Mouse (Mus musculus): ENCODE results near the gene Rhox1. TPM values are rescaled to one million over a fixed set of nuclear protein-coding genes. Genes with fewer than 3 reads are reported as not detected.

Gene Rhox1
- polyA plus RNA-seq (2014; fragmentation: Illumina TruSeq; extraction: RNeasy Lipid Tissue Mini Kit (QIAGEN cat#74804)), result not detected

DNA sequence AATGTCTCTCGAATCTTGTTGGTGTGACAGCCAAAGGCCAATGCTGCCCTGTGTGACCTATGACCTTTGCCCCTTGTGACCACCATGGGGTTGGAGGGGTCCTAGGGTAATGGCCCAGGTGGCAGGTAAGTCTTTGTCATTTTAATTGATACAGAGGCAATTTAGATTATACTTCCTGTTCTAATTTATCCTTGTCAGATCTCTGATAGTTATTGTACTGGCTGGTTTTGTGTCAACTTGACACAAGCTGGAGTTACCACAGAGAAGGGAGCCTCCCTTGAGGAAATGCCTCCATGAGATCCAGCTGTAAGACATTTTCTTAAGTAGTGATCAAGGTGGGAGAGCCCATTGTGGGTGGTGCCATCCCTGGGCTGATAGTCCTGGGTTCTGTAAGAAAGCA is at the start of gene Rhox1:
Gene Rhox1, minus strand, starts transcription at position 101 of the 400 bp plus-strand sequence.

DNA sequence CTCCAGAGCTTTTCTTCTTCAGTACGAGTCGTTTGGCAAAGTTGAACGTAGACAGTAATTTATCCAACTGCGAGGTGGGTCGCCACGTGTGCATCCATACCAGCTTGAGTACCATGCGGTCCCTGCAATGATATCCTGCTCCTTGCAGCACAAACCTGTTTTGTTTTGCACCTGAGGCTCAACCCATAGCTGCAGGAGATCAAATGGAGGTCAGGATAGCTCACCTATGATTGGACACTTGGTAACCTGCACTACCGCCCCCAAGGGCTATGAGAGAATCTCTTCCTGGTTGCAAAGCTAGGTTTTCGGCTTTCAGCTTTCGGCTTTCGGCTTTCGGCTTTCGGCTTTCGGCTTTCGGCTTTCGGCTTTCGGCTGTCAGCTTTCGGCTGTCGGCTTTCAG is 43.0 kb upstream of the Rhox1 start, which contains the start of gene Rhox4a:
Gene Rhox4a, plus strand, starts transcription at position 301 of the 400 bp plus-strand sequence.

DNA sequence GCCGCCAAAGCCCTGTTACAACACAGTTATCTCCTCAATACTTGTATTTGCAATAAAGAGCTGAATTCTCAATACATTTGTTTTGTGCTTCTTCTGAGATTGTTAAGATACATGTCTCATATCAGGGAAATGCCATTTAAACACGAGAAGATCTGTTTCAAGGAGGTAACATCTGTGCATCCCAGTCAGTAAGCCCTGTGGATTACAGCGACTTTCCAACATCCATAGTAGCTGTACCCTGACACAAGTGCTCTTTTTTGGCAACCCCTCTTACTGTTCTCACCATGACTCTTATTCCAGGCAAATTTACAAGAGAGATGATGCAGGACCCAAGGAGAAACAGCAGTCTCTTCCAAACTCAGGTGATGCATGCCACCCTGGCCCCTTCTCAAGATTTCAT is 27.6 kb upstream of the Rhox1 start, which contains the start of gene Rhox3a:
Gene Rhox3a, plus strand, starts transcription at position 301 of the 400 bp plus-strand sequence.

GRCm38 (mm10) chrX:37244676-37245075 is 22.6 kb upstream of the Rhox1 start, which contains the start of gene Rhox2a:
Gene Rhox2a, plus strand, starts transcription at chrX:37244976.

DNA sequence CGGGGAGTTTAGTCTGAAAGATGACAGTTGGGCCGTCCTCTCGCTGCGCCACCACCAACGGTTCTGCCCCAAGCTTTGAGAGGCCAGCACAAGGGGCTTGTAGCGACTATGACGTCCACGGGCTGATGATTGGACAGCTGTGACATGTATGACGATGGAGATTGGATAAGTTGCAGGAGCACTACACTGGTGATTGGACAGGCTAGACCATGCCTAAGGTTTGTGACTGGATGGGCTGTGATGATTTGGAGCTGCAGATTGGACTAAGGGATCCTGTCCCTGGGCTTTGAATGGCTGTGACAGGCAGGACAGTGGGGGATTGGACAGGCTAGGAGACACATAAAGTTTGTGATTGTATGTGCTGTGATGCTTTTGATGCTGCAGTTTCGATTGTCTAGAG is 11.1 kb downstream of the Rhox1 start, which contains the start of gene Gm9:
Gene Gm9, minus strand, starts transcription at position 101 of the 400 bp plus-strand sequence.

GRCm38 (mm10) chrX:37191105-37191743 is 30.8 kb downstream of the Rhox1 start, which contains the start of the genes Ndufa1 and Rnf113a1:
Gene Ndufa1, minus strand, starts transcription at chrX:37191163.
Gene Rnf113a1, plus strand, starts transcription at chrX:37191245.

GRCm38 (mm10) chrX:37168742-37169141 is 53.3 kb downstream of the Rhox1 start, which contains the start of gene Akap14:
Gene Akap14, minus strand, starts transcription at chrX:37168842.

Other genes with a start within 250 kb of the Rhox1 start
- 34.2 TPM for gene Sept6, start 230.5 kb downstream of the Rhox1 start, polyA plus RNA-seq (2014; fragmentation: Illumina TruSeq; extraction: RNeasy Lipid Tissue Mini Kit (QIAGEN cat#74804))
- gene Sowahd, start 173.4 kb downstream of the Rhox1 start, polyA plus RNA-seq (2014; fragmentation: Illumina TruSeq; extraction: RNeasy Lipid Tissue Mini Kit (QIAGEN cat#74804)), result not detected
- gene Rpl39, start 136.9 kb downstream of the Rhox1 start, polyA plus RNA-seq (2014; fragmentation: Illumina TruSeq; extraction: RNeasy Lipid Tissue Mini Kit (QIAGEN cat#74804)), result 1,809 TPM
- 100 TPM for gene Upf3b, start 111.9 kb downstream of the Rhox1 start, polyA plus RNA-seq (2014; fragmentation: Illumina TruSeq; extraction: RNeasy Lipid Tissue Mini Kit (QIAGEN cat#74804))
- gene Nkap, start 95.5 kb downstream of the Rhox1 start, polyA plus RNA-seq (2014; fragmentation: Illumina TruSeq; extraction: RNeasy Lipid Tissue Mini Kit (QIAGEN cat#74804)), result 140 TPM
- gene Akap14, start 53.4 kb downstream of the Rhox1 start, polyA plus RNA-seq (2014; fragmentation: Illumina TruSeq; extraction: RNeasy Lipid Tissue Mini Kit (QIAGEN cat#74804)), result 1.6 TPM
- 149 TPM for gene Ndufa1, start 31.1 kb downstream of the Rhox1 start, polyA plus RNA-seq (2014; fragmentation: Illumina TruSeq; extraction: RNeasy Lipid Tissue Mini Kit (QIAGEN cat#74804))
- gene Rnf113a1, start 31.0 kb downstream of the Rhox1 start, polyA plus RNA-seq (2014; fragmentation: Illumina TruSeq; extraction: RNeasy Lipid Tissue Mini Kit (QIAGEN cat#74804)), result 0.40 TPM
- not detected for gene Gm9, start 11.2 kb downstream of the Rhox1 start, polyA plus RNA-seq (2014; fragmentation: Illumina TruSeq; extraction: RNeasy Lipid Tissue Mini Kit (QIAGEN cat#74804))
- gene Rhox2a, start 22.7 kb upstream of the Rhox1 start, polyA plus RNA-seq (2014; fragmentation: Illumina TruSeq; extraction: RNeasy Lipid Tissue Mini Kit (QIAGEN cat#74804)), result not detected
- not detected for gene Rhox3a, start 27.7 kb upstream of the Rhox1 start, polyA plus RNA-seq (2014; fragmentation: Illumina TruSeq; extraction: RNeasy Lipid Tissue Mini Kit (QIAGEN cat#74804))
- not detected for gene Rhox4a, start 43.1 kb upstream of the Rhox1 start, polyA plus RNA-seq (2014; fragmentation: Illumina TruSeq; extraction: RNeasy Lipid Tissue Mini Kit (QIAGEN cat#74804))
- not detected for gene Rhox3a2, start 157.8 kb upstream of the Rhox1 start, polyA plus RNA-seq (2014; fragmentation: Illumina TruSeq; extraction: RNeasy Lipid Tissue Mini Kit (QIAGEN cat#74804))
- not detected for gene Rhox4a2, start 168.6 kb upstream of the Rhox1 start, polyA plus RNA-seq (2014; fragmentation: Illumina TruSeq; extraction: RNeasy Lipid Tissue Mini Kit (QIAGEN cat#74804))
- not detected for gene Rhox2b, start 189.8 kb upstream of the Rhox1 start, polyA plus RNA-seq (2014; fragmentation: Illumina TruSeq; extraction: RNeasy Lipid Tissue Mini Kit (QIAGEN cat#74804))
- gene Rhox4b, start 210.2 kb upstream of the Rhox1 start, polyA plus RNA-seq (2014; fragmentation: Illumina TruSeq; extraction: RNeasy Lipid Tissue Mini Kit (QIAGEN cat#74804)), result not detected
- not detected for gene Rhox2c, start 231.4 kb upstream of the Rhox1 start, polyA plus RNA-seq (2014; fragmentation: Illumina TruSeq; extraction: RNeasy Lipid Tissue Mini Kit (QIAGEN cat#74804))
- gene Rhox3c, start 236.3 kb upstream of the Rhox1 start, polyA plus RNA-seq (2014; fragmentation: Illumina TruSeq; extraction: RNeasy Lipid Tissue Mini Kit (QIAGEN cat#74804)), result not detected

Measured in ovary, adult 10 weeks (tissue).